Mouse (Mus musculus) myocyte (in vitro differentiated cells): ENCODE measurements around the gene Otud7b. TPM values are rescaled to one million over a fixed set of nuclear protein-coding genes. Genes with fewer than 3 reads are reported as not detected.

Experiments used
- H3K27me3 ChIP-seq: one replicate; pipeline ENCODE4 v1.6.1; 2011; ENCODE audit not compliant: control insufficient read depth, insufficient read depth, insufficient read length
- H3K36me3 ChIP-seq: one replicate; pipeline ENCODE4 v1.6.1; 2011; ENCODE audit not compliant: control insufficient read depth, insufficient read depth
- H3K4me2 ChIP-seq: one replicate; pipeline ENCODE4 v1.6.1; 2011; ENCODE audit warnings: low read depth, control low read depth
- H3K4me3 ChIP-seq: one replicate; pipeline ENCODE4 v1.5.1; 2011; ENCODE audit warnings: mild to moderate bottlenecking, control low read depth, moderate library complexity
- H3K79me2 ChIP-seq: one replicate; pipeline ENCODE4 v1.6.1; 2011; ENCODE audit not compliant: control insufficient read depth, insufficient read depth
- H3ac ChIP-seq: one replicate; pipeline ENCODE4 v1.6.1; 2011; ENCODE audit not compliant: control insufficient read depth, insufficient read length
- CEBPB ChIP-seq: IDR thresholded peaks from 2 replicates; pipeline ENCODE4 v1.6.1; 2011; ENCODE audit warnings: mild to moderate bottlenecking, moderate library complexity; ENCODE audit not compliant: poor library complexity, insufficient read depth, severe bottlenecking
- E2F4 ChIP-seq: IDR thresholded peaks from one replicate; pipeline ENCODE4 v1.6.1; 2011; ENCODE audit warnings: mild to moderate bottlenecking, control low read depth, moderate library complexity; ENCODE audit not compliant: insufficient read depth
- MAX ChIP-seq: IDR thresholded peaks from one replicate; pipeline ENCODE4 v1.6.1; 2011; ENCODE audit warnings: low read depth, mild to moderate bottlenecking, control low read depth
- MYOD1 ChIP-seq, 3 experiments: IDR thresholded peaks; one replicate each; pipeline ENCODE4 v1.6.1; 2011; ENCODE audit warnings: control low read depth in 2 of 3, low read depth in 2 of 3, mild to moderate bottlenecking in 2 of 3, moderate library complexity in 1 of 3; ENCODE audit not compliant: insufficient read length in 2 of 3, control insufficient read depth in 1 of 3
- MYOG ChIP-seq, 3 experiments: IDR thresholded peaks; one replicate each; pipeline ENCODE4 v1.6.1; 2011; ENCODE audit warnings: control low read depth in 2 of 3, low read depth in 2 of 3, mild to moderate bottlenecking in 2 of 3; ENCODE audit not compliant: insufficient read length in 2 of 3, control insufficient read depth in 1 of 3, insufficient read depth in 1 of 3
- POLR2A ChIP-seq: IDR thresholded peaks from one replicate; pipeline ENCODE4 v1.6.1; 2011; ENCODE audit warnings: low read depth, mild to moderate bottlenecking, control low read depth, moderate library complexity; ENCODE audit not compliant: insufficient read length
- POLR2AphosphoS2 ChIP-seq: IDR thresholded peaks from one replicate; pipeline ENCODE4 v1.6.1; 2011; ENCODE audit warnings: low read depth, control low read depth; ENCODE audit not compliant: insufficient read length
- REST ChIP-seq: IDR thresholded peaks from one replicate; pipeline ENCODE4 v1.6.1; 2011; ENCODE audit warnings: mild to moderate bottlenecking, control low read depth, moderate library complexity; ENCODE audit not compliant: insufficient read depth, insufficient read length
- SRF ChIP-seq: IDR thresholded peaks from one replicate; pipeline ENCODE4 v1.6.1; 2011; ENCODE audit warnings: low read depth; ENCODE audit not compliant: control insufficient read depth, insufficient read length
- TCF12 ChIP-seq: IDR thresholded peaks from one replicate; pipeline ENCODE4 v1.6.1; 2011; ENCODE audit warnings: mild to moderate bottlenecking, control low read depth; ENCODE audit not compliant: poor library complexity, insufficient read depth, severe bottlenecking
- TCF3 ChIP-seq: IDR thresholded peaks from one replicate; pipeline ENCODE4 v1.6.1; 2011; ENCODE audit warnings: low read depth, control low read depth; ENCODE audit not compliant: insufficient read length
- USF1 ChIP-seq: IDR thresholded peaks from one replicate; pipeline ENCODE4 v1.6.1; 2011; ENCODE audit warnings: low read depth, mild to moderate bottlenecking, control low read depth, moderate library complexity
- polyA plus RNA-seq: library from polyadenylated mRNA; unstranded; fragments of >200 nt; fragmentation: generic; extraction: Trizol; gene quantifications from one replicate; pipeline ENCODE4 v1.2.1, GENCODE M21; 2012; ENCODE audit warnings: missing spikeins

Gene Otud7b
- polyA plus RNA-seq, 1 experiment: 16.4 TPM

DNA sequence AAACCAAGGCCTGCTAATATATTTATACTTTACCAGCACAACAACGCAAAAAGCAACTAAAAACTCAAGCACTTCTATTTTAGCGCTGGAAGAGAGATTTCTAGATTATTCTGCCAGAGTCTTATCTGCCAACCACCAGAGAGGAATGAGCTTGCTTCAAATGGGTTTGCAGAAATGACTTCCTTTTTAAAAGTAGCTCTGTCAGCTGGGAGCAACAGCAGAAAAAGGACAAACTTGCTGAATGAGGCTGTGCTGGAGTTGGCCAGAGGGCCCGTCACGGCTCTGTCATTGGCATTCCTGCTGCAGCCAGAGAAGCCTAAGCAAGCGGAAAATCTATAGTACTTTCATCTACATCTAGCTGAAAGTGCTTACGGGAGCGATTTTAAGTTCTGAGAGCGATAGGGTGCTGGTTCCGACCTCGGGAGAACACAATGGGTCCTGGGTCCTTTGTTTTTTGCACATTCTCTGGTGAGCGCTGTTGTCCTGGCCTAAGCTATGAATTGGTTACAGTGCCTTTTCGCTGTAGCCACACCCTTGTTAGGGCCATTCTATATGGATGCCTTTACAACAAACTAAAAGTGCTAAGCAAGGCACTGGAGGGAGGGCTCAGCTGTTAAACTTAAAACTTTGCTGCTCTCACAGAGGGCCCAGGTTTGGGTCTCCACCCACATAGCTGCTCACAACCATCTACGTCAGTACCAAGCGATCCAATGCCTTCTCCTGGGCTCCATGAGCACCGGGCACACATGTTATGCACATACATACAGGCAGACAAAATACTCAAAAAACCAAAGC, 21.4 kb upstream of the Otud7b start:
- Histone ChIP-seq H3K79me2 (no peaks in the 10 kb centered on the region), H3K4me3 (no peak overlapping the region), H3K27me3 (no peaks in the 10 kb centered on the region), H3K36me3 (no peaks in the 10 kb centered on the region), H3ac (no peak overlapping the region), H3K4me2 (no peak overlapping the region)
- TF ChIP-seq TCF3 (no peak), TCF12 (no peak), E2F4 (no peak), USF1 (no peak), REST (no peak), MAX (no peak), CEBPB (no peak), POLR2AphosphoS2 (no peak), MYOG (IDR thresholded peaks at IDR 0.05; ENCODE audit: control insufficient read depth in 1 of 3, insufficient read depth in 1 of 3, insufficient read length in 2 of 3, low read depth in 2 of 3) (no peak), SRF (no peak), POLR2A (no peak), MYOD1 (IDR thresholded peaks at IDR 0.05; ENCODE audit: control insufficient read depth in 1 of 3, insufficient read length in 2 of 3, low read depth in 2 of 3) (no peak)

DNA sequence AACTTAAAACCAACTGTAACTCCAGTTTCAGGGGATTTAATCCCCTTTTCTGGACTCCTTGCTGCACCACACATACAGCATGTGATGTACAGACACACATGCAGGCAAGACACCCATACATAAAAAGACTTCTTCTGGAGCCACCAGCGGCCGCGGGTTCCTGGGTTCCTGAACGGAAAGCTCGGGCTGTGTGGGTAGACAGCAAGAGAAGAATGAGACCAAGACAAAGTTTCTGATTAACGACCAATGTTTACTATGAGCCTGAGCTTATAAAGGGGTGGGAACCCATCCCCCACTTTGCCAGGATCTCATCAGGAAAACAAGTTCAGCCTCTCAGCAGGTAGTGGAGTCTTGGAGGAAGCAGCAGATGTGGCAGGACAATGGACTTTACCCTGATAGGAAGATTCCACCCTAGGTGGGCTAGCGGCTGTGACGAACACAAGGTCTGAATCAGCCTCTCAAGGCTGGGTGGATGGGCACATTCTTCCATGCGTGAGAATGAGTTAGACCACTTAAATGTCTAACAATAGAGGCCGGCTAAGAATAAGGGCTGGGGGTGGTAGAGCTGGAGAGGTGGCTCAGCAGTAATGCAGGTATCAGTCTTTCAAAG, 20.1 kb upstream of the Otud7b start:
- no peak for TF ChIP-seq POLR2AphosphoS2
- TF ChIP-seq MYOD1 (IDR thresholded peaks at IDR 0.05; ENCODE audit: control insufficient read depth in 1 of 3, insufficient read length in 2 of 3, low read depth in 2 of 3): no peak
- no peak for TF ChIP-seq REST
- no peak overlapping the region for H3ac ChIP-seq
- H3K79me2 ChIP-seq: no peaks in the 10 kb centered on the region
- H3K27me3 ChIP-seq: no peaks in the 10 kb centered on the region
- no peak overlapping the region for H3K4me3 ChIP-seq
- H3K36me3 ChIP-seq: no peaks in the 10 kb centered on the region
- no peak overlapping the region for H3K4me2 ChIP-seq

- Histone ChIP-seq H3K4me3 (no peak overlapping the region), H3K4me2 (peak overlapping the region; percentile 48), H3ac (no peak overlapping the region), H3K36me3 (no peaks in the 10 kb centered on the region), H3K27me3 (no peaks in the 10 kb centered on the region), H3K79me2 (no peaks in the 10 kb centered on the region)
- TF ChIP-seq TCF3 (no peak), MAX (no peak), CEBPB (no peak), E2F4 (no peak), POLR2A (no peak), USF1 (no peak), SRF (no peak), MYOD1 (IDR thresholded peaks at IDR 0.05; ENCODE audit: control insufficient read depth in 1 of 3, insufficient read length in 2 of 3, low read depth in 2 of 3) (no peak), REST (no peak), POLR2AphosphoS2 (no peak), TCF12 (no peak), MYOG (IDR thresholded peaks at IDR 0.05; ENCODE audit: control insufficient read depth in 1 of 3, insufficient read depth in 1 of 3, insufficient read length in 2 of 3, low read depth in 2 of 3) (no peak)
These were observed 17.1 kb upstream of the Otud7b start for GRCm38 (mm10) chr3:96087219-96087618.

DNA sequence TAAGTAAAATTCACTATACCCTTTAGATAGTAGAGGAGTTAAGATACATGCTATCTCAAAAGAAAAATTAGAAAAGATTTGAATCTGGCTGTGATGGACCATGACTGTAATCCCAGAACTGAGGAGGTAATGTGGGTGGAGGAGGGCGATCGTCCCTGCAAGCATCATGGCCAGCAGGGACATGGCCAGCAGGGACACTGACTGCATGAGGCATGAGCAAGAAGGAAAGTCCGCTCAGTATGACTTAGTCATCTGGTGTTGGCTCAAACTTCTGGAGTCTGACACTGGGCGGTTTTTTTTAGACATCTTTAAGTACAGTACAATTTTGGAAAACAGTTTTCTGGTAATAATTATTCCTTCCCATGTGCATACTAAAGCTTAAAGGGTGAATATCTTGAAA, 16.5 kb upstream of the Otud7b start:
- Histone ChIP-seq H3K4me3 (no peak overlapping the region), H3K4me2 (peak overlapping the region; percentile 48), H3K27me3 (no peaks in the 10 kb centered on the region), H3K36me3 (no peaks in the 10 kb centered on the region), H3ac (no peak overlapping the region), H3K79me2 (no peaks in the 10 kb centered on the region)
- no peak for TF ChIP-seq E2F4
- no peak for TF ChIP-seq POLR2AphosphoS2
- TF ChIP-seq TCF12: no peak
- TF ChIP-seq POLR2A: peak; percentile 36

GRCm38 (mm10) chr3:96089882-96090489, 14.3 kb upstream of the Otud7b start:
- Histone ChIP-seq H3K79me2 (no peaks in the 10 kb centered on the region), H3K27me3 (no peaks in the 10 kb centered on the region), H3K36me3 (no peaks in the 10 kb centered on the region), H3ac (no peak overlapping the region), H3K4me3 (no peak overlapping the region), H3K4me2 (no peak overlapping the region)
- TF ChIP-seq REST (no peak), TCF12 (no peak), SRF (no peak), CEBPB (no peak), USF1 (no peak), E2F4 (no peak), POLR2A (no peak), MAX (no peak), MYOG (IDR thresholded peaks at IDR 0.05; ENCODE audit: control insufficient read depth in 1 of 3, insufficient read depth in 1 of 3, insufficient read length in 2 of 3, low read depth in 2 of 3) (no peak), POLR2AphosphoS2 (no peak), TCF3 (no peak), MYOD1 (IDR thresholded peaks at IDR 0.05; ENCODE audit: control insufficient read depth in 1 of 3, insufficient read length in 2 of 3, low read depth in 2 of 3) (no peak)
